Mouse (Mus musculus) kidney, postnatal 14 days (tissue): ENCODE results near the gene Pabpc1l.
"Not testable (repeated sequence)": the region's sequence is repeated elsewhere in the genome, so short reads cannot be mapped to it uniquely, and the experiment has no call there.

Experiments
- DNase-seq: peaks from one replicate; pipeline ENCODE4 v3.0.0; 2022; ENCODE audit warnings: mixed read lengths

Pabpc1l gene

GRCm38 (mm10) chr2:164038407-164039028, 13.3 kb downstream of the Pabpc1l start:
- DNase-seq = no peak

- DNase-seq = no peak
Measured at GRCm38 (mm10) chr2:164040949-164041348, 15.7 kb downstream of the Pabpc1l start.

- DNase-seq = no peak
Measured at GRCm38 (mm10) chr2:164041523-164041922, 16.3 kb downstream of the Pabpc1l start.

DNA sequence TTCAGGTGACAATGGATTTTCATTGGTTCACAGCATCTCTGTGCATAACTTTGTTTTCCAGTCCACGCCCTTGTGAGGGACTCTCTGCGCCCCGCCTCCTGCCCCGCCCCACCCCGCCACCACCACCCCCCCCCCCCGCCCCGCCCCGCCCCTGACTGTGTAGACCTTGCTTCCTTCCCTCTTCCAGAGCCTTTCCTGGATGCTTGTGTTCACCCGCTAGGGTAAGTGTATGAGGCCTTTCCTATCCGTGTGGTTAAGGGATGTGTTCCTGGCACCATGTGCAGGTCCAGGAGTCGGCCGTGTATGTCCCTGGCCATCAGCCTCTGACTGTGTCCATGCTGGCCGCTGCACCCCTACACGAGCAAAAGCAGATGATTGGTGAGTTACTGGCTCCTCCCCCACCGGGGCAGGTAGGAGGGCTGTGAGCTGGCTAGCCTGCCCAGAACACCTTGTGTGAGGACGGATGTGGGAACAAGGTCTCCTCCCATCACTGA, 22.0 kb downstream of the Pabpc1l start:
- DNase-seq = peak; percentile 51

DNA sequence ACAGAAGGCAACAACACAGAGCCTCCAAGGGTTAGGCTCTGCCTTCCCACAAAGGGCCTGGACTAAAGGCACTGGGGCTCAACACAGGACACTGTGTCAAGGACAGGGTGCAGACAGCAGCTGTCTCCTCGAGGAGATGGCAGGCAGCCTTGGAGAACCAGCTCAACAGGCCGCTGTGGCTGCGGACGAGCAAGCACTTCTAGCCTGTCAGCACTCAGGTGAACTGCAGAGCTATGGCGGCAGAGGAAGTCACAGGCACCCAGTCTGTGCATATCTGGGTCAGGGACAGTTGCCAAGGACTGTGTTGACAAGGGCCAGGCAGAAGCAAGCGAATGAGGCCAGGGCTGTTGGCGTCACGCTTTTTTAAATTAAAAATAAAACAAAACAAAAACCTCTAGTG, 28.5 kb downstream of the Pabpc1l start:
- DNase-seq = no peak

GRCm38 (mm10) chr2:164054671-164055070, 29.4 kb downstream of the Pabpc1l start:
- no peak for DNase-seq

DNA sequence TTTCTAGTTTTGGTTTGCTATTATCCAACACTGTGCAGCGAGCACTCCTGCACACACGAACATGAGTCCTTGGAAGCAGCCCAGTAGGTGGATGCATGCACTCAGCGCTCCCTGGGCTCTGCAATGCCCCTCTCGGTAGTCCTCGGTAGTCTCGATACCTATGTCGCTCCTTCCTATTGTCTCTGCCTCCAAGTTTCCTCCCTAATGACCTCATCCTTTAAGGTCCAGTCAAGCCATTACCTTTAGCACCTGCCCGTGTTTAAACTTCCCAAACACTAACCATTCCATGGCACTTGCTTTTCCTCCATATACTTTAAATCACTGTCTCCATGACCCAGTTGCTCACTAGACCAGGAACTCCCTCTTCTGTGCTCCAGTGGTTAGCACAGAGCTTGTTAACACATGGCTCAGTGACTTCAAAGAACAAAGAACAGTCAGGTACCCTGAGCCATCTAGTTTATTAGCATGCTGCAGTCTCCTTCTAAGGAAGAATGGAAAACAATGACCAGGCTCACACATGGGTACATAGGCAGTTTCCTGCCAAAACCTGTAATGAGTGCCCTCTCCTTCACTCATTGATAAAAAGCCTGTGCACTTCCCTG, 34.5 kb downstream of the Pabpc1l start:
- no peak for DNase-seq

GRCm38 (mm10) chr2:164070142-164070764, 45.0 kb downstream of the Pabpc1l start, which contains the start of gene Stk4:
TSS of gene Stk4 (plus strand) at chr2:164070322.
- DNase-seq = no peak

GRCm38 (mm10) chr2:164070765-164071436, 45.7 kb downstream of the Pabpc1l start, which contains the start of gene Tomm34:
TSS of gene Tomm34 (minus strand) at chr2:164071169.
- peak; percentile 97 for DNase-seq

GRCm38 (mm10) chr2:164071437-164071820, 46.2 kb downstream of the Pabpc1l start:
- not testable (repeated sequence) for DNase-seq

DNA sequence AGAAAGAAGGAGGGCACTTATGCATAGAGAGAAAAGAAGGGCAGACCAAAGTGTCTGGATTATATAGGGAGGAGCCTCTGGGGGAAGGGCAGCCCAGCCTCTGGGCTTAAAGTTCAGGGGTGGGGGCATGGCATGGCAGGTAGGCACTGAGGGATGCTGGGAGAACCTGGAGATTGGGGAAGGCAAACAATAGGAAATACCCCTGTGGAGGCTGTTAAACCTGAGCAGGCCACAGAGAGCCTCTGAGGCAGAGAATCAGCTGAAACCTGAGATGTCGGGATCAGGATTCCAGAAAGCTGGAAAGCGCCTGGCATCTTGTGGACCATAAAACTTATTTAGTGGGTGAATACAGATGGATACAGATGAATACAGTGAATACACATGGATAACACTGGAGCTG, 46.9 kb downstream of the Pabpc1l start:
- DNase-seq = no peak

DNA sequence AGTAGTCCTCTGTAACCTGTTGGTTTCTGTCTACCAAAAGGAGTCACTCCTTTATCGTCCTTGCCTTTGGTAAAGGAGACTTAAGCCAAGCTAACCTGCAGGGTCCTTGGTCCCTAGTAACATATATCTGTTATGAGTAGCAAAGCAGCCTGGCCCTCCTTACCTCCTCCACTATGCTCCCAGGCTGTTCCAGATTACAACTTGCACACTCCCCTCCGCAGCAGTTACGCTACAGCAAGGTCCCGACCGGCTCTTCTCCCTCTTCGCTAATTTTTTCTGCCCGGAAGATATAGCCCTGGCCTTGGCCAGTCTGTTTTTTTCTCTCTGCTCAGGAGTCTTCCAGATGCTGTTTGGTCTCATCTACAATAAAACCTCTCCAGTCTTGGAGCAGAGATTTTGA, 47.9 kb downstream of the Pabpc1l start:
- no peak for DNase-seq

- peak; percentile 98 for DNase-seq
Measured at GRCm38 (mm10) chr2:164073918-164074578, 48.8 kb downstream of the Pabpc1l start.

DNA sequence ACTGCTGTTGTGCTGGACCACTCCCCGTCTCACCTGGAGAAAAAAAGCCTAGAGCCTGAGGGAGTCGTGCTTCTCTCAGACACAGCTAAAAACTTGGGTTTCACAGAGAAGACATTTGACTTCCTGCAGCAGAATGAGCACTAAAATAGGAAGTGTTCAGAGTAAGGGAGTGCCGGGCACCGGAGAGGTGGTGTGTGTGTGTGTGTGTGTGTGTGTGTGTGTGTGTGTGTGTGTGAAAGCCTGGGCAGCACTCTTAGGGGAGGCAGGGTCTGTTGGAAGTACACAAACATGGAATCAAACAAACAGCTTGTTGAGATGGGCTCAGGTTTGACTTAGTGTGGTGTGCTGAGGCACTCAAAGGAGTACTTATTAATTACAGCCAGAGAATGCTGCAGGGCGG, 49.8 kb downstream of the Pabpc1l start:
- DNase-seq = no peak

- no peak for DNase-seq
Measured at GRCm38 (mm10) chr2:164076874-164077425, 51.7 kb downstream of the Pabpc1l start.

GRCm38 (mm10) chr2:164077875-164078274, 52.6 kb downstream of the Pabpc1l start:
- DNase-seq = no peak

- DNase-seq = no peak
Measured at GRCm38 (mm10) chr2:164079488-164079887, 54.2 kb downstream of the Pabpc1l start.

GRCm38 (mm10) chr2:164081577-164081976, 56.3 kb downstream of the Pabpc1l start:
- DNase-seq = no peak

- DNase-seq = no peak
Measured at GRCm38 (mm10) chr2:164082175-164082574, 56.9 kb downstream of the Pabpc1l start.

DNA sequence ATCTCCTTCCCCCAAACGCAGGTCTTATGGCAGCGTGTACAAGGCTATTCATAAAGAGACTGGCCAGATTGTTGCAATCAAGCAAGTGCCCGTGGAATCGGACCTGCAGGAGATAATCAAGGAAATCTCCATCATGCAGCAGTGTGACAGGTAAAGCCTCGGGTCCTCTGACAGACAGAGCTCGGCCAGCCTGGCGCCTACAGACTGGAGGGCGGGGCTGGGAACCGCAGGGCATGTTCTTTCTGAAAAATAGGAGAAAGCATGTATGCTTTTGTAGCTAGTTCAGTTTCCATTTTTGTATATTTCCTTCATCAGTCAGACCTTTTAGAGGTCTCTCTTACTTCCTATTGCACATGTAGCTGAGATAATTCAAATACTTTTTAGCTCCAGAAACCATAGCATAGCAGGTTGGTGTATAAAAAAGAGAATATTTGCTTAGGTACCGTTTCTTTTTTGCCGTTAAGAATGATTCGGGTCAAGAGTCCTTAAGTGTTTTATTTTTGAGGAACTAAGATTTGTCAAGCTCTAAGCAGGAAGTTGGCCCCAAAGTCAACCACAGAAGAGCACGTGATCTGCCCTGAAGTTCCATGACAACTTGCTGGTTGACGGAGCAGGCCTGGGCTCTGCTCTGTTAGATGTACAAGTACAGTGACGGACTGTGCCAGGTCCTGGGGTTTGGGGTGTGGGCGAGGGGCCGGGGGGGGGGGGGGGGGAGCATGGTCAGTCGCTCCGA, 58.5 kb downstream of the Pabpc1l start:
- DNase-seq = no peak

- no peak for DNase-seq
Measured at GRCm38 (mm10) chr2:164084342-164084700, 59.1 kb downstream of the Pabpc1l start.
